Mouse (Mus musculus) heart, adult 8-10 months (tissue): Measurements from ENCODE around the gene Pld3. TPM values are rescaled to one million over a fixed set of nuclear protein-coding genes. Genes with fewer than 3 reads are reported as not detected.

ENCODE experiments used
- DNase-seq: peaks from one replicate; pipeline ENCODE4 v3.0.0; 2022; ENCODE audit warnings: low spot score
- total RNA-seq, 4 experiments: library from RNA; stranded (reverse); gene quantifications; 2 replicates each; pipeline ENCODE4 v1.2.4; 2022

The Pld3 gene
- total RNA-seq, 4 experiments from 2014 or later: 26.8 to 33.5 (median 30.5) TPM

DNA sequence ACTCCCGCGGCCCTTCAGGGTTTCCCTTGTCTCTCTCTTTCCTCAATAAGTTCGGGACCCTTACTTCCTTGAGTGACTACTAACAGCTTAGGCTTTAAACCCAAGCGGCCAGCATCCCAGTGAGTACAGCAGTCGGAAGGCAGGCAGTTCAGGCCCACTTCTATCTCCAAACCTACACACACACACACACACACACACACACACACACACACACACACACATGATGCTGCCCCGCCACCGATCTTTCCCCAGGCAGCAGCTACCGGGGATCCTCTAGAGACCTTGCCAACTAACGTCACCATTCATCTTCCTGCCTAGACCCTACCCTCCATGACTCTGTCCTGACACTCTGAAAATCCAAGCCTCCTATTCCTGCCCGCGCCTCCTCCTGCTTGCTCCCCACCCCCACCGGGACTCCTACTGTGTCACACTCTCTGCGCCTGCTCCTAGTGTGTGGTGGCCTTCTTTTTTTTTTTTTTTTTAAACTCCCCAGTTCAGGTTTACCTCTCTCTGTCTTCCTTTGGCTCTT, 65.2 kb downstream of the Pld3 start:
- no peak for DNase-seq

DNA sequence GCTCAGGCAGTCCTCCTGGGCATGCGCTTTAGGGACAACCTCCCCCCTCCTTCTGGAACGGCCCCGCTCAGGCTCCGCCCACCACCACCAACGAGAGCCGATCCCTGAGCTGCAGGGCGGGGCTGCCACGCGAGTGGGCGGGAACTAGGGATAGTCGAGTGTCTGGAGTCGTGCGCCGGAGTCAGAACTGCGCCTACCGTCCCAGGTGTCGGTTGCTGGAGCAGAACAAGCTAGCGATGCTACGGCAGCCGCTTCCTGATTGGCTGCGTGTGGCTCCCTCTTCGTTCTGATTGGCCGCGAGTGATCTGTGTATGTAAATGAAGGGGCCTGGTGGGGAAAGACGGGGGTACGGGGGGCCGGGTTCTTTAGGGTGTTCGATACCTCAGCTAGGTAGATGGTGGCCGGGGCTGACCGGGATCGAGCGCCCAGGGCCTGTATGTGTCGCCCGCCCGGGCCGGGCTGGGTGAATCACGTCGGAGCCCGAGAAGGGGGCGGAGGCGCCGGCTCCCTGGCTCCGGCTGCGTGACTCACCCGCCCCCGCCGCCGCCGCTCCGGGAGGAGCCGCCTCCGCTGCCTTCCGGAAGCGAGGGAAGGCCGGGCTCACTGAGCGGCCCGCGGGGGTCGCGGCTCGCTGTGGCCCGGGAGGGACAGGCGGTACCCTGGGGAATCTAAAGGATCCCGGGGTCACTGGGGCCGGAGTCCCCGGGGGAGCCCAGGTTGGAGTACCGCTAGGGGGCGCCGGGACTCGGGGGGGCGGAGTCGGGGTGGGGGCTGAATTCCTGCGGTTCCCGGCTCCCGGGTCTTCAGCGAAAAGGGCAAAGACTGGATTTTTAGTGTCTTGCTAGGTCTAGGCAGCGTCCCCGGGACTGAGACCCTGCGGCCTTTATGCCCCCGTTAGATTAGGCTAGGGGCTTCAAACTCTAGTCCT, 66.0 kb downstream of the Pld3 start, which contains the start of gene Sertad1:
Gene Sertad1, plus strand, starts transcription at position 141 of the 928 bp plus-strand sequence.
- DNase-seq: peak; percentile 100

DNA sequence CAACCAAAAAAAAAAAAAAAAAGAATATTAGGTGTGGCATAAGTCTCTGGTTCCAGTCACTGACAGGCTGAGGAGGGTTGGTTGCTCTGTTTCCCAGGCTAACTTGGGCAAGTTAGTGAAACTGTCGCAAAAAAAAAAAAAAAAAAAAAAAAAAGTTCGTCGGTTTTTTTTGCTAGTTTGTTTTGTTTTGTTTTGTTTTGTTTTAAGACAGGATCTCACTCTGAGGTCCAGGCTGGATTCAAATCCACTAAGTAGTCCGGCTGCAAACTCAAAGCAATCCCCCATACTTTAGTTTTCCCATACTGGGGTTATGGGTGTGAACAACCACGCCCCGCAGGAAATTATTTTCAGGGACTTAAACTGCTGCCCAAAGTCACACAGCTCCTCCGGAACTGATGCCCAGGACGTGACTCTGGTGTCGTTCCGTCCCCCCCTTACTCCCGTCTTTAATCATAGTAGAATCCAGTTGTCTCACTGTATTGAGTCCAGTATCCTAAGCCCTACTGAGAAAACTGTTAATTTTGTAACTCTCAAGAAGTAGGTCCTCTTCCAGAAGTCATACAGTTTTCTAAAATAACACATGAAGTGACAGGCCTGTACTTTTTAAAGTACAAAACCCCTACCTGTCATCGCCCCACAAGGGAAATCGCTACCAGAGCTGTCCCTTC, 66.8 kb downstream of the Pld3 start:
- peak; percentile 64 for DNase-seq

- no peak for DNase-seq
Measured at GRCm38 (mm10) chr7:27483860-27484259, 69.2 kb downstream of the Pld3 start.

Other genes starting within 250 kb of the Pld3 start
- 100 to 1,000 TPM; 166 to 198 (median 187) TPM for gene Ltbp4, start 215.5 kb downstream of the Pld3 start, total RNA-seq
- gene Shkbp1, start 197.2 kb downstream of the Pld3 start, total RNA-seq: 1 to 10 TPM; 4.8 to 8.0 (median 6.0) TPM
- not detected for gene Gm20479, start 195.8 kb downstream of the Pld3 start, total RNA-seq
- gene Sptbn4, start 105.5 kb downstream of the Pld3 start, total RNA-seq: under 1 TPM; 0.22 to 0.49 (median 0.30) TPM
- 10 to 100 TPM; 27.7 to 29.2 (median 29.0) TPM for gene Blvrb, start 105.2 kb downstream of the Pld3 start, total RNA-seq
- gene Sertad3, start 79.5 kb downstream of the Pld3 start, total RNA-seq: 1 to 10 TPM; 4.8 to 5.7 (median 5.6) TPM
- 10 to 100 TPM in 3 of 4 experiments, 1 to 10 TPM in 1; 8.4 to 11.5 (median 10.2) TPM for gene Sertad1, start 66.3 kb downstream of the Pld3 start, total RNA-seq
- 1 to 10 TPM in 1 of 4 experiments, under 1 TPM in 3; 0.75 to 1.0 (median 0.80) TPM for gene Prx, start 53.9 kb downstream of the Pld3 start, total RNA-seq
- gene Hipk4, start 30.0 kb downstream of the Pld3 start, total RNA-seq: under 1 TPM in 3 of 4 experiments, not detected in 1; 0.14 to 0.16 (median 0.14) TPM
- 10 to 100 TPM; 67.6 to 72.3 (median 70.8) TPM for gene 2310022A10Rik, start within 50 bp of the Pld3 start, total RNA-seq
- 100 to 1,000 TPM; 169 to 227 (median 202) TPM for gene Akt2, start 38.3 kb upstream of the Pld3 start, total RNA-seq
- not detected for gene Ttc9b, start 100.7 kb upstream of the Pld3 start, total RNA-seq
- 10 to 100 TPM; 18.4 to 21.5 (median 20.8) TPM for gene Map3k10, start 121.4 kb upstream of the Pld3 start, total RNA-seq
- 1 to 10 TPM in 1 of 4 experiments, under 1 TPM in 3; 0.56 to 1.9 (median 0.71) TPM for gene Zfp607b, start 136.1 kb upstream of the Pld3 start, total RNA-seq
- 1 to 10 TPM; 8.0 to 9.5 (median 8.8) TPM for gene Zfp60, start 178.2 kb upstream of the Pld3 start, total RNA-seq